Mouse (Mus musculus) layer of hippocampus, postnatal 14 days (tissue): ENCODE results near the gene Ambra1. TPM values are rescaled to one million over a fixed set of nuclear protein-coding genes. Genes with fewer than 3 reads are reported as not detected.
"Not testable (repeated sequence)": the region's sequence is repeated elsewhere in the genome, so short reads cannot be mapped to it uniquely, and the experiment has no call there.

Experiments
- DNase-seq, 2 experiments: peaks; one replicate each; pipeline ENCODE4 v3.0.0; 2021 to 2022; ENCODE audit warnings: low spot score in 2 of 2, mixed read lengths in 1 of 2
- long read RNA-seq, 2 experiments: library from polyadenylated mRNA; stranded (forward); transcript quantifications; one replicate each; pipeline ENCODE4 v2.0.0; 2021
- total RNA-seq, 2 experiments: library from RNA; stranded (reverse); gene quantifications; 2 replicates each; pipeline ENCODE4 v1.2.3; 2021

Gene Ambra1
- 10 to 100 TPM; 45.5 to 49.1 TPM for total RNA-seq
- long read RNA-seq, experiment 1, full-length matches to known transcripts = 1 of 8 reads
- long read RNA-seq, experiment 1, partial matches to known transcripts = 3 of 8 reads
- long read RNA-seq, experiment 1, other reads (novel, unspliced or antisense) = 4 of 8 reads
- long read RNA-seq, experiment 2, full-length matches to known transcripts = 1 of 10 reads
- long read RNA-seq, experiment 2, partial matches to known transcripts = 6 of 10 reads
- long read RNA-seq, experiment 2, other reads (novel, unspliced or antisense) = 3 of 10 reads

DNA sequence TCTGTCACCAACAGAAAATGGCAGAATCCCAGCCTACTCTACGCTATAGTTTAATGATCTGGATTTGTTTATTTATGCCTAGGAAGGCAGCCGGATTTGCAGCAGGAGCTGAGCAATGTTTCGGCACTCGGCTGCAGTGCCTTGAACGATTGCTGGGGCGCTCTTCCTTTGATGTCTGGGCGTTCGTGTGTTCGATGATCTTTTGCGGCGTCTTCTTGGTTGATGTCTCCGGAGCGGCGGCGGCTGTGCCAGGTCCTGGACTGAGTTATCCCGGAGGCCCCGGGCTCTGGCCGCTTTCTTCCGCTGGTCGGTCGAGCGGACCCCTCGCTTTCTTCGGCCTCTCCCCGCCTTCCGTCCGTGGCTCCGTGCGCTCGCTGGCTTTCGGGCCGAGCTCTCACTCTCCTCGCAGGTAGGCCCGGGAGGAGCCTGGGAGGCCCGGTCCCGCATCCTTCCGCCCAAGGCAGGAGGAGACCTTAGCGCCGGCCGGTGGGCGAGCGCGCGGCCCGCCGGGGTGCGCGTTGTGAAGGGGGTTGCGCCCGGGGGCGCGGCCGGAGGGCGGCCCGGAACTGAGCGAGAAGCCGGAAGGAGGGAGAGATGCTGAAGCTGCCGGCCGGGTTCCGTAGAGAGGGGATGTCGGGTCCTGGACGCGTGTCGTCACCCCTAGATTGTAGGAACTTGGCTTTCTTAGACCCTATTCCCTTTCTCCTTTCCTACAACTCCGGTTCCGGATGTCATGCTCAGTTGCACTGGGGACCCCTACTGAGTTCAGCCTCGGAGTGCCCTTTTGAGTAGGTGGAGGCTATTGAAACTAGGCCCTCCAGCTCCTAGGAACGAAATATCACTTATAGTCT is at the start of gene Ambra1:
Gene Ambra1, plus strand, starts transcription at position 164 of the 851 bp plus-strand sequence.
- peak; percentile 83 to 94 for DNase-seq

DNA sequence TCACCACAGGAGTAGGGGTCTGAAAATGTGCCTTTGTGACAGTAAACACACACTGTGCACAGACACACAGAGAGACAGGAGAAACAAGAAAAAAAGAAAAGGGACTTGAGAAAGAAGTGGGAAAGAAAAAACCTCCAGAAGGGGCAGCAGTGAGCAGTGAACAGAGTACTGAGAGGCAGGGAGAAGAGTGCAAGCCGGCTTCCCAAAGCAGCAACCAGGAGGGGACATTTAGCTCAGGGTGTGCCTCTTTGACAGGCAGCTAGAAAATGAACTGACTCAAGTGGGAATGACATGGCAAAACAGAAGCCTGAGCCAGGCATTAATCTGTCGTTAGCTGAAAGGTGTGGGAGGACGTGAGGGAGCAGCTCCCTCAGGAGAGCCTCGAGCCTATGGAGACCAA is 47.1 kb upstream of the Ambra1 start:
- peak; percentile 46 to 58 for DNase-seq

DNA sequence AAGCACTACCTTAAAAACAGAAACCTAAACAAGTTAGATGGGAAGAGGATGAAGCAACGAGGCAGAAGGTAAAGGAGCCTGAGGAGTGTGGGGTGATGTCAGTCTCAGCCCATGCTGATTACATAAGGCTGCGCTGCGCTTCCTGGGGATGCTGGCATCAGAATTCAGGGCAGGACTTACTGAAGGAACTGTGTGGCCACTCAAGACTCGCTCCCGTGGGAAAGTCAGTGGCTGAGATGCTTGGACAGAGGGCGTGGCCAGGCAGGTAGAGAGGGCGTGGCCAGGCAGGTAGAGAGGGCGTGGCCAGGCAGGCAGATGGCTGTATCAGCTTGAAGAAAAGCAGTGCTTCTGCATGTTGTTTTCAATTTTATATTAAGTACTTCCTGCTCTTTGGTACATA is 46.0 kb upstream of the Ambra1 start:
- DNase-seq = no peak

DNA sequence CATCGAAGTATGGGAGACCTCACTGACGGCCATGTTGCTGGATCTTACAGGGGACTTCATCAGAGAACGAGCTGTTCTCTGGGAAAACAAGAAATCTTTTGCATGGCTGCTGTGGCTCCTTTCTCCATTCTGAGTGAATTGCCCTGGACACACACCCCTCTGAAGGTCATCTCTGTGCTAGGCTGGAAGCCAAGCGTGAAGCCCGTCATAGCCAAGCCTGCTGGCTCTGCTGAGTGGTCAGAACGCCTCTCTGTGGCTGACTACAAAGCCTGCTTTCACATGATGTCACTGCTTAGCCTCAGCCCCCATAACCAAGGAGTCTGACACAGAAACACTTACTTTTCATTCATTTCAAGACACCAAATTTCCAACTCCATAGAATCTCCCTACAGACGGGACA is 40.5 kb upstream of the Ambra1 start:
- peak in 1 of 2 experiments; percentile 68 for DNase-seq

DNA sequence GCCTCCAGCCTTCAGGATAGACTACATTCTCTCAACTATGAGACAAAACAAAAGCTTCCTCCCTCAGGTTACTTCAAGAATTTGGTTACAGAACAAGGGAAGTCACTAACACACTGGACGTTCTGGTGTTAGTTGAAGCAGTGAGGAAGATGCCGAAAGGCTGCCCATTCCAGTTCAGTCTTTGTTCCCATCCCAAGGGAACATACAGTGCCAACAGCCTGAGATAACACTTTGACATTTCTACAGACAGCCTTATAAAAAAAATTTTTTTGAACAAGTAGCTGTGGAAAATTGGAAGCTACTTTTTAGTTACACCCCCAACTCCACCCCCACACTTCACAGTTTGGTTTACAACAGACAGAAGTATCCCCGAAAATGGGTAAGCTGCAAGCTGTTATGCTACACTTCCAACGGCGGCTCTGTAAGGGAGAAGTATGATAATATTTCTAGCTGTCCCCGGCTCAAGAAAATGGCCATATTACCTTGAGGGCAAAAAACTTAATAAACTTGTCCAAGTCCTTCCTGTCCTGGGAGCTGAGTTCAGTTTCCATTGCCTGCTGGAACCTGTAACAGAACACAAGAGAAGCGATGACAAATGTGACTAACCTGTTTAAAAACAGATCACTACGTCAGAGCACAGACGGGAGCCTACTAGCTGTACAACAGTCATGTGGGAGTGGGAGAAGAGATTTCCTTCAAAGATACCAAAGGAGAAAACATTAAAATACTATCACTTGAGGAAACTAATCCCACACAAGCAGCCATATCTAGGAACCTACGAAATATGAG is 34.3 kb upstream of the Ambra1 start:
- DNase-seq = peak; percentile 40 to 57

DNA sequence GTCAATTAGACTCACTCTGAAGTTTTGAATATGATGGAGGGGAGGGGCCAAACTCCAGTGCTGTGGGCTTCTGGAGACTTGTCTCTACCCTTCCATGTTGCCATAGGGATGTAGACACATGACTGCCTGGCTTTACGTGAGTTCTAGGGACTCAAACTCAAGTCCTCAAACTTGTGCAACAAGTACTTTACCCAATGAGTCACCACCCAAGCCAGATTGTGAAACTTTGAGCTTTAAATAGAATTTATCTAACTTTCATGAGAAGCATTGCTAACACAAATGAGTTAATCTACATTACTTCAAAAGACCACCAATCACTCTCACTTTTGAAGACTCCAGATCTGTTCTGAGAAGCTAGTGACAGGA is 33.7 kb upstream of the Ambra1 start:
- DNase-seq = no peak

- DNase-seq = no peak
Observed at GRCm38 (mm10) chr2:91699225-91699624, 30.7 kb upstream of the Ambra1 start.

DNA sequence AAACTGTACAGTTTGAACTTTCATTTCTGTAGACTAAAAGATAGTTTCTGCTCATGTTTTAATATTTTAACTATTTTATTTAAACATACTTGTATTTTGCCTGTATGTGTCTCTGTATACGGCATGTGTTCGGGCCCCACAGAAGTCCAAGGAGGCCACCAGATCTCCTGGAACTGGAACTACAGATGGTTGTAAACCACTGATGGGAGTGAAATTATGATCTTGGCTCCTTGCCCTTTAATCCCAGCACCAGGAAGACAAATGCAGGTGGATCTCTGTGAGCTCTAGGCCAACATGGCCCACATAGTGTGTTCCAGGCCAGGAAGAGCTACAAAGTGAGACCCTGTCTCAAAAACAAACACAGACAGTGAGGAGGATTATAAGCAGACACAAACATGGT is 28.6 kb upstream of the Ambra1 start:
- DNase-seq = no peak

- no peak for DNase-seq
Observed at GRCm38 (mm10) chr2:91705736-91706135, 24.2 kb upstream of the Ambra1 start.

DNA sequence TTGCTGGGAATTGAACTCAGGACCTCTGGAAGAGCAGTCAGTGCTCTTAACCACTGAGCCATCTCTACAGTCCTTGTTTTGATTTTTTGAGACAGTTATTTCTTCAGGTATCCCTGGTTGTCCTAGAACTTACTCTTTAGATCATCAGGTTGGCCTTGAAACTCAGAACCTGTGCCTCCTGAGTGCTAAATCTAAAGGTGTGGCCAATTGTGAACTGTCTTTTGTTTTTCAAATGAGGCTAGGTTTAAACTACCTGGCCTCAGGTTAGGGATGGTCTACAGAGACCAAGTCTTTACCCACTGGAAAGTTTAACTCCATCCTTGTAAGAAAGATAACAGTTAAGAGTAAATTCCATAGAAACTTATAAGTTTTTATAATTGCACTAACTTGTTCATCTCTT is 23.5 kb upstream of the Ambra1 start:
- no peak for DNase-seq

DNA sequence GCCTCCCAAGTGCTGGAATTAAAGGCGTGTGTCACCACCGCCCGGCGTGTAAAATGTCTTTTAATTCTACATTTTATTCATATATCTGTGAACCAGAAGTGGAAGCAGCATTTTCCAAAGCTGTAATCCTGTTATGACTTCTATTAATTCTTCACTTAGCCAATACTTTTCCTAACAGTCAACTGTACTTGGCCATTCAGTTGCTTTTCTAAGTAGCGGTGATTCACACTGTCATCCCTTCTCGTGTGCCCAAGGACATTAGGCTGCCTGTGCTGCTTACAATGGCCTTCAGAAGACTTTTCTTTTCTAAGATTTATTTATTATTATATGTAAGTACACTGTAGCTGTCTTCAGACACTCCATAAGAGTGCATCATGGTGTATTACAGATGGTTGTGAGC is 21.6 kb upstream of the Ambra1 start:
- DNase-seq = no peak

GRCm38 (mm10) chr2:91710272-91711234 is 19.4 kb upstream of the Ambra1 start, which contains the start of the genes Atg13 and Harbi1:
Gene Atg13 (minus strand): TSS chr2:91710576.
Gene Harbi1 (plus strand): TSS chr2:91710852.
- DNase-seq = peak; percentile 88 to 94

DNA sequence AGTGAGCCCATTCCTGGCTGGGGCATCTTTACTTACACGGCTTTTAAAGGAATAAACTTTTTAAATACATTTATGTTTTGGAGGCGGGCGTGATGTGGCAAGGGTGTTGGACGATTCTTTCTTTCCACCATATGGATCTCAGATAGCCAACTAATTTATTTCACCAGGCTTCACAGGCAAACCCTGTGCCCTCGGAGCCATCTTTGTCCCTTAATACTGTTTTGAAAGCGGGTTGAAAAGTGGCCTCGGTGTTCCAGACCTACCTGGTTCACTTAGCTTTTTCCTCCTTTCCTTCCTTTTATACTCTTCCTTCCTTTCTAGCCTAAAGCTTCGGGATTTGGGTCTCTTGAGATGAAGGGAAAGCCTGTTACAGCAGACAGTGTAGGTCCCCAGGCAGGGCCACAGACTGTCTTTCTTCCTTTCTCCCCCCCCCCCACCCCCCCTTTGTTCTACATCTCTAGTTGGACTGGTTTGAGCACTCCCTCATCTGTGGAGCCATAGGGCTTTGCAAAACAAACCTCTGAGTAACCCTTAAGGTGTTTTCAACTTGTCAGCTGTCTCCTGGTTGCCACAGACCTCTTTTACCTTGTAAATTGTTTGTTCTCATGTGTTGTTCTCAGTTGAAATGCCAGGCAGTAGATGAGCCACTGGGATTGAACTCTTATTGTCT is 18.5 kb upstream of the Ambra1 start:
- DNase-seq = no peak

GRCm38 (mm10) chr2:91714921-91715320 is 15.0 kb upstream of the Ambra1 start:
- DNase-seq = no peak

DNA sequence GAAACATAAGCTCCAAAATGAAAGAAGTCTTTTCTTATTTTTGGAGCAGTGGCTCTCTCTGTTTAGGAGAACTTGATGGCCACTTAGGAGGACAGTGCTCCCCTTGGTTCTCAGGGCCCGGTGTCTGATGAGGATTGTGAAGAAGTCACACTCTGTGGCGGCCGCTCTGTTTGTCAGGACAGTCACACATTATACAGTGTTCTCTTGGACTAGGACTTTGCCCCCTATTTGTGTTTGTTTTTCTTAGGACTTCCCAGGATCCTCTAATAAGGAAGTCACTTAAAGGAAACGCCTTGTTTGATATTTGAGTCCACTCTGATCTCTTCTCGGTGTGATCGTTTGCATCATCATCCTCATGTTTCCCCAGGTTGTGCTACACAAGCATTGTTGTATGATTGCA is 11.7 kb upstream of the Ambra1 start:
- no peak for DNase-seq

DNA sequence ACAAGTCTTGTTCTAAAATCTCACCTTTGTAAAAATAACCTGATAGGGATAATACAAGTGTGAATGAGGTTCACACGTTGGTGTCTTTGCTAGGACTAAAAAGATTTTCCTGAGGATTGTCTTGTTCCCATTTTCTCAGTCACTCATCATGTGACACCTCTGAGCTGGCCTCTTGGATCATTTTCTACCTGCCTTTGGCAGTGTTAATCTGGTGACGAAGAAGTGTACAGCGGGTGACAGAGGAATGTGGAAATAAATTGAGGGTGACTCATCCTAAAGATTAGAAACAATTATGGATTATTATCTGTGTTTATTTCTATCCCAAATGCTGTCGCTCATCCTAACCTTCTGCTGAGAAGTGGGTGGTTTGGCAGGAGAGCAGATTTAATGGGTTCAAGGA is 6.6 kb upstream of the Ambra1 start:
- no peak for DNase-seq

DNA sequence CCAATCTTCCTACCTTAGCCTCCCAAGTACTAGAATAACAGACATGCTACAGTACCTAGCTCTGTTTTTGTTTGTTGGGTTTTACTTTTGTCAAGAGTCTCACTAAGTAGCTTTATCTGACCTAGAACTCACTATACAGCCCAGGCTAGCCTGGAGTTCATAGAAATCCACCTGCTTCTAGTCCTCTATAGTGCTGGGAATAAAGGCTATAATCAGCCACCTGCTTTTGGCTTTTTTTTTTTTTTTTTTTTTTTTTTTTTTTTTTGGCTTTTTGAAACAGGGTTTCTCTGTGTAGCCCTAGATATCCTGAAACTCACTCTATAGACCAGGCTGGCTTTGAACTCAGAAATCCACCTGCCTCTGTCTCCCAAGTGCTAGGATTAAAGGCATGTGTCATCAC is 6.0 kb upstream of the Ambra1 start:
- no peak for DNase-seq

DNA sequence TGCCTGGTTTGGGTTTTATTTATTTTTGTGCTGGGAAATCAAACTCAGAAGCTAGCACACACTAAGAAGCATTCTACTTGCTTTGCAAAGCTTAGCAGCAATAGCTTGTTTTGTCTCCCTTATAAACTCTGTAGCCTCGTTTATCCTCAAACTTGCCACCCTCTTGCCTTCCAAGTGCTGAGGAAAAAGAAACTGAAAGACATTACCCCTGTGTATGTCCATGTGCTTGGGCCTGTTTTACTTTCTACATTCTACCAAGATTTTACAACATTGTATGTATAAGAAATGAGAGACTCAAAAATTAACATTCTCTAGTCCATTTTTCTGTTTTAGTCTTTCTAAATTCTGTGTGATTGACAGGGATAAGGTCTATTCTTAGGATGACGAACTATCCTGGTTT is 5.2 kb upstream of the Ambra1 start:
- no peak for DNase-seq

- DNase-seq = not testable (repeated sequence)
Observed at GRCm38 (mm10) chr2:91725476-91725875, 4.5 kb upstream of the Ambra1 start.

GRCm38 (mm10) chr2:91727011-91727410 is 2.9 kb upstream of the Ambra1 start:
- no peak for DNase-seq
